Mouse (Mus musculus) telencephalon, adult 2 months (tissue): ENCODE data around the gene Cyp2d22.
"Not testable (repeated sequence)": the region's sequence is repeated elsewhere in the genome, so short reads cannot be mapped to it uniquely, and the experiment has no call there.

Experiments used
- DNase-seq: peaks from one replicate; pipeline ENCODE4 v3.0.0-alpha.2; 2011; ENCODE audit warnings: low read depth, low spot score

The Cyp2d22 gene

DNA sequence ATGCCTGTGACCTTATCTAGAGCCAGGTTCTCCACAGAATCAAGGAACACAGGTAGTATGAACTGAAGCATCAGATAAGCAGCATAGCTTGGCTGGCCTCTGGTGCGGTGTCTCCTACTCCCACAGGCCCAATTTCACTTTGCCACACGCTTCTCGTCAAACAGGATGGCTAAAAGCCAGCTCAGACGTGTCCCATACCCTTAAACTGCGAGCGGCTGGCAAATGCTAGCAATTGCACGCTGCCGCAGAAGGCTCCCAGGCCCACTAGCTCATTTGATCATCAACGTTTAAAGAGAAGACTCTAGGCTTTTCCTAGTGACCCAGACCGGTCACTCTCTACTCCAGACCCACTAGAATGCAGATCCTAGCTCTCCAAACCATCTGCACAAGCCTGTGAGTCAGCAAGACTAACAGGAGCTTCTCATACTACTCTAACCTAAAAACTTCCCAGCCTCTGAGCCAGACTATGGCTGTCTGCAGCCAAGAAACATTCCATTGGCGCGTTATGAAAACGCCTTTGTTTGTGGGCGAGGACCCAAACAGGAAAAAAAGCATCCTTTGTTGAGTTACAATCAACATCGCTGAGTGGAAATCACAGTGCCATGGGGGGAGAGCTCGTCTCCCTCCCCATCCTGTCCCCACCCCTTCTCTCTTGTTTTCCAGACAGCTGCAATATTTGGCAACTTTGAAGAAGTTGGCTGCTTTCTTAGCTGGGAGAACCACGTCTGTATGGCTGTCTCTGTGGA, 3.5 kb downstream of the Cyp2d22 start:
- peak; percentile 79 for DNase-seq

DNA sequence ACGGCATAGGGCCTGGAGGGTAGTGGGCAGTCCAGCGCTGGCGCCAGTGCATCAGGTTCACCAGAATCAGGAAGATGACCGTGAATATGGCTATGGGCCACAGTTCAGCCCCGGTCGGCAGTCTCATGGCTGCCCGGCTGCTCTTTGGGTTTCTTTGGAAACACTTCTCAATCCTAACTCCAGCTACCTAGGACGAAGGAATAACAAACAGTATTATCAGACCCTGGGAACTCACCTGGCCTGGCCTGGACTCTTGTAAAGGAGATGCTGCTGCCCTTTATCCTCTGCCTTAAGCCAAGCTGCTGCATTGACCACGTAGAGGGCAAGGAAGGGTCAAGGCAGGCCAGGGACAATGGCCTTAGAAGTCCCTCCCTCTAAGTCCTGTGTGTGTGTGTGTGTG, 4.2 kb downstream of the Cyp2d22 start:
- DNase-seq, result no peak

GRCm38 (mm10) chr15:82374437-82374836, 5.6 kb downstream of the Cyp2d22 start:
- DNase-seq, result no peak

DNA sequence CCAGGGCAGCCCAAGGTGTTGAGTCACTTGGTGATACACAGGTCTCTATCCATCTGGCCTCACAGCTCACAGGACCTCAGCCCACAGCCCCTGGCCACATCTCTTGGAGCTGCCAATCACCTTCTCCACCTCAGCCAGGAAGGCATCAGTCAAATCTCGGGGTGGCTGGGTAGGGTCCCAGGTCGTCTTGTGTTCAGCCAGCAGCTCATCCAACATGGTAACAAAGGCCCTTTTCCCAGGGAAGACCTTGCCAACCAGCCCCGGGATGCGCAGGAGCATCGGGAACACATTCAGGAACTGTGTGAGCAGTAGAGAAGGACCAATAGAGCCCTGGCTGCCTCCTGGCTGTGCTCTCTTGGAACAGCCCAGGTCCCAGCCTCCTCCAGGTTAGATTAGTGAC, 7.1 kb downstream of the Cyp2d22 start:
- DNase-seq, result no peak

DNA sequence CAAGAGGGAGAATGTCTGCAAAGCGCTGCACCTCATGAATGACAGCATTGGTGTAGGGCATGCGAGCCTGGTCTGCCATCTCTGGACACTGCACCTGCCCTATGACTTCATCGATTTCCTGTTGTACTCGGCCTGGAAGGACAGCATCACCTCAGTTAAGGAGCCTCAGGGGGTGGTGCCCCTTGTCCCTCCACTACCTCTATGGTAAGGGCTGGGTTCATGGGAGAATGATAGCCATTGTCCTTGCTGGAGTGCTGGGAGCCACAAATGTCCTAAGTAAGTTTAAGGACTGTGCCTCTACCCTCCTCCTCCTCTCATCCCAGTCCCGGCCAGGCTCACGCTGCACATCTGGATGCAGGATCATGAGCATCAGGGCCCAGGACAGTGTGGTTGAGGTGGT, 7.6 kb downstream of the Cyp2d22 start:
- no peak for DNase-seq

DNA sequence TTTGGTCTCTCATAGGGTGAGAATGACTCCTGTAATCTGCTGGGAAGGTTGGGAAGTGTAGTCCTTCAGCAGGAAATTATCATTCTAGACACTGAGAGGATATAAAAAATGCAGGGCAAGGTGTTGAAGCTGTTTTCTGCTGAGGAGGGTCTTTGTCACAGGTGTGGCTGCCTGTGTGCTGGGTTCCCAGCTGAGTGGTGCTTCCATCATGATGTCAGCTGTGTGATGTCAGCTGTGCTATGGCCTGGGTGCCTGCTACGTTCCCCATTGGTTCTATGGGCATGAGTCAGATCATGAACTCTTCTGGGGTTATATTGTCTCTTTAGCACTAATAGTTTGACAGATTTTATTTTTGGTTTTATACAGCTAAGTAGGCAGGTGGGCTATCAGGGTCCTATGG, 11.2 kb downstream of the Cyp2d22 start:
- no peak for DNase-seq

GRCm38 (mm10) chr15:82368146-82368545, 11.9 kb downstream of the Cyp2d22 start:
- DNase-seq, result no peak

DNA sequence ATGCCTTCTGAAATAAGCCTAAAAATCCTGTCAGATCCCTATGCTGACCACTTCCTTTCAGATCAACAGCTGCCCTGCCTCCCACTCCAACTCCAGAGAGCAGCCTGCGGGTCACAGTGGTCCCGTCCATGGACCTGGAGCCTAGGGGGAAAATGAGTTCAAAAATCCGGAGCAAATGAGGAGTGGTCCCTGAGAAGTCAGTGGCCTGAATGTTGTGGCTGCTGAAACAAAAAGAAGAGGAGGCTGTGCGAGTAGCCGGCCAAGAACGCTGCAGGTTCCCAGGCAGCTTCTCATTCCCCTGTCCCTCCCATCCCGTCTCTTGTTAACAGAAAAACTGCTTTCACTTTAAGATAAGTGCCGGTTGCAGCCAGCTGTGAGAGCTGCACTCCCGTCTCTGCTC, 15.5 kb downstream of the Cyp2d22 start:
- not testable (repeated sequence) for DNase-seq

DNA sequence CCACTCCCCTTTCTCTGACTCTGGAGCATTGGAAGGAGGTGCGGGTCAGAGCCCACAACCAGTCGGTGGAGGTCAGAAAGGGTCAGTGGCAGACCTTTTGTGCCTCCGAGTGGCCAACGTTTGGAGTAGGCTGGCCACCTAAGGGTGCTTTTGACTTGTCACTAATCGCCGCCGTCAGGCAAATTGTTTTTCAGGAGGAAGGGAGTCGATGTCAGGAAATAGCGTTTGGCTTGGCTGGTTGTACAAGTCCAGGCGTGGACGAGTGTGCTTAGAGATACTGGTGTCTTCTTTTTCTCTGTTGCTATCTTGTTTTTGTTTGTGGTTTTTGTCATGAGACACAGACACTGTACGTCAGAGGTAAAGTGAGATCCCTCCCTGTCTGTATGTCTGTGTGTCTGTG, 16.3 kb downstream of the Cyp2d22 start:
- DNase-seq, result not testable (repeated sequence)

- DNase-seq, result no peak
Measured at GRCm38 (mm10) chr15:82362234-82362633, 17.8 kb downstream of the Cyp2d22 start.

DNA sequence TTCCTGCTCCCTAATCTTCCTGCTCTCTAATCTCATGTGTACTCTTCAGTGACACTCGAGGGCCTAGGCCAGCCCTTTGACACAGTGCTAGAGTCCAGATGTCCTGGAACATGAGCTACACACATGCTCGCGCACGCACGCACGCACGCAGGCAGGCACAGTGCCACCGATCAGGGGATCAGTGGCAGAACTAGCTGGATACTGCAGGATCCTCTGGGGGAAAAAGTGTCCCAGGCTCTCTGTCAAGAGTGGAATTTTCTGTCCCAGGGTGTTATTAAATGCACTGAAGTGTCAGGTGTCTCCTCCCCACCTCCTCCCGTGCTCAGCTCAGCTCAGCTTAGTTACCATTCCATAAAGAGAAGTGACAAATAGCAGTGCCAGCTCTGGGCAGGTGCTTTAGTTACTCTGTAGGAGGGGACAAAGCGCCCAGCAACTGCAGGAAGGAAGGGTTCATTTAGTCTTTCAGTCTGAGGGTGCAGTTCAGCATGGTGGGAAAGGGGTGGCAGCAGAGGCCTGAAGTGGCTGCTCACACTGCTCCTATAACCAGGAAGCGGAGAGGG, 18.5 kb downstream of the Cyp2d22 start:
- DNase-seq, result no peak

DNA sequence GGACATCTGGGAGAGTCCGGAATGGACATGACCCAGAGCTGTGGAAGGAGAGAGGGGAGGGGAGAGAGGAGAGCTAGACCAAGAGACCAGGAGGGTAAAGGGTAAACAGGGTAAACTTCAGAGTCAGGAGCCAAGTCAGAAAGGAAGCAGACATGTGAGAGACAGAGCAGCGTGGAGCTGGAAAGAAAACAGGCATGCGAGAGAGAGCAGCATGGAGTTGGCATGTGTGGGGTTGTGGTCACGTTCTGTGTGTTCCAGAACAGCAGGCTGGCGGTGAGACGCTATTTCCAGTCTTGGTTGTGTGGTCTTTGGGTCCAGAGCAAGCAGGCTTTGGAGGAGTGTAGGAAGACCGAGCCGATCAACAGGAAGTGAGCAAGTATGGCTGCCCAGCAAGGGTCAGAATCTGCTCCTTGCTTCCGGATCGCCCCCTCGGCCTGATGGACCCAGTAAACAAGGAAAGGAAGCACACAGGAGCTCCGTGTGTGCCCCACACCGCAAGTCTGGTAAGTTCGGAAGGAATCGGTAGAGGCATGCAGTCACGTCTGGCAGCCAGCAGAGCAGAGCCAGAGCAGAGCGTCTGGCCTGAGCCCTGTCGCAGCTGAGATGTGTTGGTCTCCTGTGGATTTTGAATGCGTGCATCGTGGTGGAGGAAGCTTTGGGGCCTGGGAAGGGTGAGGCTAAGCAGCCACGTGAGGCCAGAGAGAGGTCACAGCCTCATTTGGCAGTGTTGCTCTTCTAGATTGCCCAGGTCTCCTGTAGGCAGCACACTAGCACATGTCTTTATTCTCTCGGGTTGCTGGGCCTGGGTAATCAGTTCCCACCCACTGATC, 21.4 kb downstream of the Cyp2d22 start:
- no peak for DNase-seq

DNA sequence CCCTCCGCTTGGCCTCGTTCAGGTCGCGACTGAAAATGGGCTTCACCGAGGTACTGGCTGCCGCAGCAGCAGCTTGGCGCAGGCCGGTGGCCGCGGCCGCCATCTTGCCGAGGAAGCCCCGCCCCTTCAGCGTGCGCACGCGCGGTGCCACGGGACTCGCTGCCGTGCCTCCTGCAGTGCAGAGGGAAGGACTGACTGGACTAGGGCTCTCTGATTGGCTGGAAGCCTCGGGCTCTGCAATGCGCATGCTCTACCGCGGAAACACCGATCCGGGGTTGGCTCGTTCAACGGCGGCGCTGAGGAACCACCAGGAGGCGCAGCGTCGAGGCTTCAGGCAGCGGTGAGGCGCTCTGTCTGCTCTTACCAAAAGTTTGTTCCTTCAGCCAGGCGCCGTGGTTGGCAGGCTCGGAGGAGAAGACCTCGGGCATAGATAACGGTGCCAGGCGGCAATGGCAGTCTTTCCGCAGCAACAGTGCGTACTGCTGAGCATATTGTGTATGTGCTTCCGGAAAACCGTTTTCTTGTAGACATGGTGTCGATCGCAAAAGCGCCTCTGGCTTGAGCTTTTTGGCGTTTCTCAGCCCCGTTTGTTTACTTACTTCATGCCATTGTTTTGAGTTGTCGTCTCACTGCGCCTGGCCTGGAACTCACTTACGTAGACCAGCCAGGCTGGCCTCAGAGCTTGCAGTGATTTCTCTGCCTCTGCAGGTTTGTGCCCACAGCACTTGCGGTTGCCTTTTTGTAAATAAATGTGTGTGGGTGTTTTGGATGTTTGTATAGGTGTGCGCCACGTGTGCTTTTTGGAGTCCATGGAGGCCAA, 25.7 kb downstream of the Cyp2d22 start, which contains the start of gene Ndufa6:
Gene Ndufa6, minus strand, starts transcription at position 197 of the 820 bp plus-strand sequence.
- DNase-seq, result peak; percentile 98

DNA sequence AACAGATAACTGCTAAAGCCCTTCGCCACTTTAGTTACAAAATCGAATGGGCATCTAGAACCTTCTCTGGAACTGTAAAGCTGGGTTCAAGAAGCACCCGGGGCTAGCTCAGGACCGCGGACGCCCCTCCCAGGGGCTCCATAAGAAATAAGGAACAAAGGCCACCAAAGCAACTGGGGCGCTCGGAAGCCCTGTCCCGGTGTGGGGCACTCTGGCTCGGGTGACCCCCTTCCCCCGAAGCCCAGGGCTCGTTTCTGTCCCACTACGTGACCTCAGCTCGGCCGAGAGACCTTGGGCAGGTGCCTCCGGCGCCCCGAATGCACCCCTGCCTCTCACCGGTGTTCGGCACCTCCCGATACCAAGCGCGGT, 26.3 kb downstream of the Cyp2d22 start:
- DNase-seq, result no peak

- no peak for DNase-seq
Measured at GRCm38 (mm10) chr15:82353078-82353744, 26.8 kb downstream of the Cyp2d22 start.

DNA sequence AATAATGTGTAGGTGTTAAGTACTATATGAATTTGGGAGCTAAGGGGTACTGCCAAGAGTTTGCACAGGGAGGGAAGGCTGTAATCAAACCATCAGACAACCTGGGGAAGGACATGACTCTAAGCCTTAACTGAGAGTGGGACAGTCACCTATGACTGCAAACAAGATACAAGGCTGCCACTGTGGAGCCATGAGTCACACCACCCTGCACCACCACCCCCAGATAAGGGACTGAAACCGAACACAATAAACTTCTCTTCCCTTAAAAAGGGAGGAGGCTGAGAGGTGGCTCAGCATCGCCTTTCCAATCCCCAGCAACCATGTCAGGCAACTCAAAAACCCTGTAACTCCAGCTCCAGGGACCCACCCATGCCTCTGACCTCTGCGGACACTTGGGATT, 28.6 kb downstream of the Cyp2d22 start:
- DNase-seq, result no peak

DNA sequence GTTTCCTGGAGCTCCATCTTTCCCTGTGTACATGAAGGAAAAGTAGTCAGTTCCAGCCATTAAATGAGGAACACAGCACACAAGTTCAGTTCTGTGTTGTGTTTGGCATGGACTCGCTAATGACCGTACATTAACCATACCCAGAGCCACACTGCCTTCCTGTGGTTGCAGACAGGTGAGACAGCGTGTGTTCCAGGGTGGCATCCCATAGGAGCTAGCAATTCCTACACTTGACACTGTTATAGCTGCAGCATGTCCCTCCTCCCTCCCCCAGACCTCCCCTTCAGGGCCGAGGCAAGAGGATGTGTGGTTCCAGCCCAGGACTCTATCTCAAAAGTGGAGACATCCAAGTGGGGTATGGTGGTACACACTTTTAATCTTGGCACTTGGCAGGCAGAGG, 29.7 kb downstream of the Cyp2d22 start:
- DNase-seq, result no peak

- DNase-seq, result no peak
Measured at GRCm38 (mm10) chr15:82348999-82349341, 31.1 kb downstream of the Cyp2d22 start.

- DNase-seq, result no peak
Measured at GRCm38 (mm10) chr15:82348258-82348998, 31.6 kb downstream of the Cyp2d22 start.

GRCm38 (mm10) chr15:82347852-82348251, 32.2 kb downstream of the Cyp2d22 start:
- DNase-seq, result no peak

DNA sequence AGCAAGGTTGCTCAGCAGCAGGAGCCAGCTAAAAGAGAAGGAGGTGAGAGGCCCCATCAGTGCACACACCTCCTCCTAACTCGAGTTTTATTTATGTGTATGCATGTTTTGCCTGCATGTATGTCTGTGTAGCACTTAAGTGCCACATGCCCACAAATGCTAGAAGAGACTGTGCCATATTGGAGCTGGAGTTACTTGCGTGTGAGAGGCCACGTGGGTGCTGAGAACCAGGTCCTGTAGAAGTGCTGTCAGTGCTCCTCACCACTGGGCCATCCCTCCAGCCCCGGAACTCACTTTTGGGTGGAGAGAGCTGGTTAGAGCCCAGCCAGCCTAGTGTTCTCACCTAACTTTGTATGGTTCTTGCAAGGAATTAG, 32.8 kb downstream of the Cyp2d22 start:
- no peak for DNase-seq
